Mouse (Mus musculus): ENCODE results near the gene Slc9a3r1. TPM values are rescaled to one million over a fixed set of nuclear protein-coding genes. Genes with fewer than 3 reads are reported as not detected.

Slc9a3r1 gene
- total RNA-seq, 2 experiments from 2014 or later = 10.1 to 12.9 TPM

- intact Hi-C loops (cut with DNase I) = no loop called here
- DNase-seq (ENCODE audit: low spot score) = no peak
Measured at GRCm38 (mm10) chr11:115219685-115220084, 56.5 kb downstream of the Slc9a3r1 start.

DNA sequence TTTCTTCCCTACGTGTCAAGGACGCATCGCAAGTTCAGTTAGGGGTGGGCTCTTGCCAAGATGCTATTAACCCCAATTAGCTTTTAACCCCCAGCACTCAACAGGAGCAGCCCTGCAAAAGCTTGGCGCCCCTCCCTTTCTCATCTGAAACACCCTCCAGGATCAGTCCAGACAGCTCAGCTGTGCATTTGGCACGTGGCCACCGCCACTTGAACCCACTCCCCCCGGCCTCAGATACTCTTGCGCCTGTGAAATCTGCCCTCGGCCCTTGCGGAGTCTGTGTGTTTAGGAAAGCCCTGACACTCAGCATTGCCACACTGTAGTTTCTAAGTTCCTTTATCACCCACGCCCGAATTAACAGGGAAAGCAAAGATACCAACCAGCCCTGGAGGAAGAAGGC lies 58.9 kb downstream of the Slc9a3r1 start:
- intact Hi-C loops (cut with DNase I) = no loop called here
- DNase-seq (ENCODE audit: low spot score) = no peak

- DNase-seq (ENCODE audit: low spot score) = no peak
- intact Hi-C loops (cut with DNase I) = no loop called here
Measured at GRCm38 (mm10) chr11:115222570-115222969, 59.4 kb downstream of the Slc9a3r1 start.

DNA sequence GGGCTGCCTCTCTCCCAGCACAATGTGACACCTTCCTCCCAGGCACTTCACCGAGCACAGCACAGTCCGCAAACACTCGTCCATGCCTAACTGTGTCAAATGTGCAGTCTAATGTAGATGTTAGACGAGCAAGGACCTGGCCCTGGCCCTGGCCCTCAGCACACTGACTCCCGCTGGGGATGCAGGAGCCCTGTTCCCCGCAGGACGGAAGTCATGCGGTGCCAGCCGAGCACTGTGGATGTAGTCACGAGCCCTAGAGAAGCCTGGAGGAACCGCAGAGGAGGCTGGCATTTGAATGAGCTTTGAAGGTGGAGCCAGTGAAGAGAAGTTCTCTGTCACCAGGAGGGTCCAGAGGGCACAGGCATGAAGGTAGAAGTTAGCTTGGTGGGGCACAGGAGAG lies 60.3 kb downstream of the Slc9a3r1 start:
- DNase-seq (ENCODE audit: low spot score) = no peak
- intact Hi-C loops (cut with DNase I) = no loop called here

GRCm38 (mm10) chr11:115223877-115224276 lies 60.7 kb downstream of the Slc9a3r1 start:
- intact Hi-C loops (cut with DNase I) = no loop called here
- DNase-seq (ENCODE audit: low spot score) = no peak

- intact Hi-C loops (cut with DNase I) = no loop called here
- DNase-seq (ENCODE audit: low spot score) = no peak
Measured at GRCm38 (mm10) chr11:115224889-115225288, 61.7 kb downstream of the Slc9a3r1 start.

GRCm38 (mm10) chr11:115225301-115225700 lies 62.2 kb downstream of the Slc9a3r1 start:
- intact Hi-C loops (cut with DNase I) = no loop called here
- DNase-seq (ENCODE audit: low spot score) = no peak

DNA sequence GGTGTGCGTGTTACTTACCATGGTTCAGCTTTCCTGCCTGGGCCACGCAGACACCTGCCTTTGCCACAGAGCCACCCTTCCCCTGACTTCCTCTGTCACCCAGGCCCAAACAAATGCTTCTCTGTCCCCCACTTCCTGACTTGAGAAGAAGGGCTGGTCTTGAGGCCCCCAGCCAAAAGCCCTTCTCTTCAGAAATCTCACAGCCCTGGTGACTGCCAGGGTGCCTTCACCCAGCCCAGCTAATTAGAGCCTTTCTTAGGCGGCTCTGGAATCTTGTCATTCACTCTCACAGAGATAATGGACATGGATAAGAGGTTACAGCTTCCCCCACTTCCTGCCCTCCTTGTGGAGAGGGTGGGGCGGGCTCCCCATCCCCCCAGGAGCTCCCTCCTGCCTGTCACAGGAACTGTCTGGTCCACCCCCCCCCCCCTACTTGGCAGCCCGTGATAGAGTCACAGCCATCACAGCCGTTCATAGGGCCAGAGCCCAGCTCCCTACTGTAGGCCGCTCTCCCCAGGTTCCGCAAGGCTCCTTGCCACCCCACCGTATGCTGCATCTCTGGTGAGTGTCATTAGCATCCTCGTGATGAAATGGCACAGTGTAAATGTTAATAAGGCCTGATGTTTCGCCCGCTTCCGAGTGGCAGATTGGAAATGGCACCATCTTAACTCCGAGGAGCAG lies 63.8 kb downstream of the Slc9a3r1 start:
- intact Hi-C loops (cut with DNase I) = no loop called here
- DNase-seq (ENCODE audit: low spot score) = no peak

GRCm38 (mm10) chr11:115227640-115228039 lies 64.5 kb downstream of the Slc9a3r1 start:
- intact Hi-C loops (cut with DNase I) = no loop called here
- DNase-seq (ENCODE audit: low spot score) = no peak

GRCm38 (mm10) chr11:115228430-115228829 lies 65.3 kb downstream of the Slc9a3r1 start:
- intact Hi-C loops (cut with DNase I) = no loop called here
- DNase-seq (ENCODE audit: low spot score) = no peak

DNA sequence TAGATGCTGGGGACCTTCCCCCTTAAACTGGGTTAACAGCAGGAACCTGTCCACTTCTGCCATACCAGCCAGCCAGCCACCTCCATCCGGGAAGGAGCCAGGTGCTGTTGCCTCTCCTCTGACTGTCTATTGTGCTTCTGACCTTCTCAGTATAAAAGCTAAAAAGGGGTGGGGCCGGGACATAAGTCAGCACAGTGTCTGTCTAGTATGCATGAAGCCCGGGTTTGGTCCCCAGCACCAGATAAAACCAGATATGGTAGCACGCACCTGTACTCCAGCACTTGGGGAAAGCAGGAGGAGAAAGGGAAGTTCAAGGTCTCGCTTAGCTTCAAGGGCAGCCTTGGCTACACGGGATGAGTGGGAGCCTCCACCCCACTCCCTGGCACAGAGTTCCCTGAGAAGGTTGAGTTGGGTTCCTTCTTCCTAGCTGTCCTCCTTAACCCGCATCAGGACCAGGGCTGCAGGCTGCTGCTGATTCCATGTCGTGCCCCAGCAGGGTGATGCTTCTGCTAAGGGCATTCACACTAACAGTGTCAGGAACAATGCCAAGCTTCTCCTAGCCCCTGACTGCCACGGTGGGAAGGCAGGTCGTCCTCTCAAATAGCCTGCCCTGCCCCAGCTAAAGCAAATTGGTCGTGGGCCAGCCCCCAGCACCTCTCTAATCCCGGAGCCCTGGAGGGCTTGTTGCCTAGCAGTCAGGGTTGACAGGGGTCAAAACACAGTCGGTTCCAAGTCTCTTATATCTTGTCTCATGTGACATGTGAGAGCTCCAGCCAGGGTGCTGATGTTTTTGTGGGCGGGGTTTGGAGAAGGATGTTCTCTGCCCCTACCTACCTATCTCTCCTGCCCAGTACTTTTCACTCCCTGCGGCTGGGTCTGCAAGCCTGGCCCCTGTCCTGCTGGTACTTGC lies 66.1 kb downstream of the Slc9a3r1 start:
- intact Hi-C loops (cut with DNase I) = no loop called here
- peak; percentile 22 for DNase-seq (ENCODE audit: low spot score)

Other genes starting within 250 kb of the Slc9a3r1 start
- gene Cd300lb, start 229.0 kb upstream of the Slc9a3r1 start, total RNA-seq (2021) = 1 to 10 TPM; 1.0 to 1.2 TPM
- gene Cd300c, start 194.2 kb upstream of the Slc9a3r1 start, total RNA-seq (2021) = not detected
- 1 to 10 TPM; 1.1 to 1.2 TPM for gene Cd300ld, start 173.4 kb upstream of the Slc9a3r1 start, total RNA-seq (2021)
- 1 to 10 TPM; 1.4 to 2.2 TPM for gene Cd300c2, start 161.5 kb upstream of the Slc9a3r1 start, total RNA-seq (2021)
- not detected for gene Cd300ld2, start 147.1 kb upstream of the Slc9a3r1 start, total RNA-seq (2021)
- under 1 TPM in 1 of 2 experiments, not detected in 1; 0.50 TPM for gene Cd300ld4, start 136.3 kb upstream of the Slc9a3r1 start, total RNA-seq (2021)
- 1 to 10 TPM; 1.2 to 1.9 TPM for gene Cd300ld5, start 125.6 kb upstream of the Slc9a3r1 start, total RNA-seq (2021)
- gene Cd300ld3, start 114.9 kb upstream of the Slc9a3r1 start, total RNA-seq (2021) = 1 to 10 TPM; 9.0 to 9.7 TPM
- under 1 TPM; 0.28 to 0.42 TPM for gene Cd300e, start 101.2 kb upstream of the Slc9a3r1 start, total RNA-seq (2021)
- under 1 TPM; 0.67 to 0.75 TPM for gene Rab37, start 71.9 kb upstream of the Slc9a3r1 start, total RNA-seq (2021)
- gene Cd300lf, start 29.3 kb upstream of the Slc9a3r1 start, total RNA-seq (2021) = under 1 TPM in 1 of 2 experiments, not detected in 1; 0.28 TPM
- 10 to 100 TPM; 10.0 to 10.5 TPM for gene Tmem104, start 24.1 kb downstream of the Slc9a3r1 start, total RNA-seq (2021)
- 10 to 100 TPM; 19.3 to 23.0 TPM for gene Nat9, start 24.5 kb downstream of the Slc9a3r1 start, total RNA-seq (2021)
- gene Grin2c, start 103.9 kb downstream of the Slc9a3r1 start, total RNA-seq (2021) = under 1 TPM; 0.10 to 0.34 TPM
- 1 to 10 TPM; 7.9 to 8.2 TPM for gene Fdxr, start 113.7 kb downstream of the Slc9a3r1 start, total RNA-seq (2021)
- 1 to 10 TPM; 1.1 to 1.5 TPM for gene Fads6, start 134.3 kb downstream of the Slc9a3r1 start, total RNA-seq (2021)
- not detected for gene Otop2, start 143.8 kb downstream of the Slc9a3r1 start, total RNA-seq (2021)
- under 1 TPM in 1 of 2 experiments, not detected in 1; 0.20 TPM for gene Ush1g, start 158.7 kb downstream of the Slc9a3r1 start, total RNA-seq (2021)
- not detected for gene Otop3, start 171.4 kb downstream of the Slc9a3r1 start, total RNA-seq (2021)
- 1 to 10 TPM; 4.2 to 5.4 TPM for gene Hid1, start 204.4 kb downstream of the Slc9a3r1 start, total RNA-seq (2021)
- gene Cdr2l, start 218.6 kb downstream of the Slc9a3r1 start, total RNA-seq (2021) = 1 to 10 TPM; 5.5 to 6.6 TPM
- gene Mrpl58, start 240.4 kb downstream of the Slc9a3r1 start, total RNA-seq (2021) = 100 to 1,000 TPM; 143 to 145 TPM

Measured in heart, postnatal 25 days (tissue).